Mouse (Mus musculus): ENCODE measurements at regions not wholly inside any gene's neighbourhood (a gene's known extent, or its start where the extent isn't known, plus 50 kb on each side); places are given as distances from the start of the nearest gene placed in this dataset.
"Not testable (repeated sequence)": the region's sequence is repeated elsewhere in the genome, so short reads cannot be mapped to it uniquely, and the experiment has no call there.

DNA sequence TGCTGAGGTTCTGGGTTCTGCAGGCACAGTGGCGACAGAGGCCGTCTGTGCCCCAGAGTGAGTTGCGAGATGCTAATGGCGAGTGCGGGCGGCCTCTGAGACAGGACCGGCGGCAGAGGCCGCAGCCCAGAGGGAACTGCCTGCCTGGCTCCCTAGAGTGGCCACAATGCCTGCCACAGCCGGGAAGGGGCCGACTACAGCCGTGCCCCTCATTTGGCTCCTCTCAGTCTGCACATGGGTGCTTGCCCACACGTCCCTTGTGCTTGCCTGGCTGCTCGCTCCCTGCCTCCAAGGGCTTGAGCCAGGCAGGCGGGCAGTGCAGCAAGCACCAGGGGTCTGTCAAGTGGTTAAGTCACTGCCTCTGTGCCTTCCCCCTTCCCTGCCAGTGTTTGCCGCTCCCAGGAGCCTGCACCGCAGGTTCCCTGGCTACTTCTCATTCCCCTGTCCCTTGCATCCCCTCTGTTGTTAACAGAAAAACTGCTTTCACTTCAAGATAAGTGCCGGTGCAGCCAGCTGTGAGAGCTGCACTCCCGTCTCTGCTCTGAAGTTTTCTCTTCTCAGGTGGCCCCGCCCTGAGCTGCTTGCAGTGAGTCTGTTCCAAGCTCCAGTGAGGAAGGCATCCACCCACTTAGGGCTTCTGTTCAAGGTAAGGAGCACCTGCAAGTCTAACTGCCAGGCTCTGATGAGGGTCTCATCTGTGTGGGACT lies 64.1 kb upstream of the Tgm3 start:
- Histone ChIP-seq H3K4me3 (ENCODE audit: insufficient read depth, low read length) (no peak overlapping the region), H3K27ac (ENCODE audit: insufficient read depth, low read depth, low read length) (no peak overlapping the region), H3K4me1 (ENCODE audit: control insufficient read depth, insufficient read depth, low read length) (peaks cover 4% of the 10 kb centered on the region; the same call in 1 of the 2 replicates)
- no peak for TF ChIP-seq POLR2A (IDR thresholded peaks at IDR 0.05; ENCODE audit: borderline replicate concordance, low read depth, low read length)
- TF ChIP-seq CTCF (IDR thresholded peaks at IDR 0.05; ENCODE audit: low read depth, low read length): no peak

DNA sequence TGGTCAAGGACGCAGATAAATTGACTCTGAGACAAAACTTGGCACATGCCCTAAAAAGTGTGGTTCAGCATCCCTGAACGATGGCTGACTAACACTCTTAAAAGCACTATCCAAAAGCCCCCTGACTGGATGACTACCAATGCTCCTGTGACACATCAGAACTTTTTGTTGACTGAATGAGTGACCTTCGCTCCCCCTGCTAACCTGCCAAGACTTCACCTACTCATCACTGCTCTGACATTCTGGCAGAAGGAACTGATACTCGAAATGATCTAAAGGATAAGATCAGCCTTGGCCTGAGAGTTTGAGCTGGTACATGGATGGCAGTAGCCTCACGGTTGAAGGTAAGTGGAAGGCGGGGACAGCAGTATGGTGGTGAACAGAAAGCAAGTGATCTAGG lies 62.4 kb upstream of the Tgm3 start:
- not testable (repeated sequence) for H3K4me1 ChIP-seq (ENCODE audit: control insufficient read depth, insufficient read depth, low read length); H3K27ac ChIP-seq (ENCODE audit: insufficient read depth, low read depth, low read length); H3K4me3 ChIP-seq (ENCODE audit: insufficient read depth, low read length)

DNA sequence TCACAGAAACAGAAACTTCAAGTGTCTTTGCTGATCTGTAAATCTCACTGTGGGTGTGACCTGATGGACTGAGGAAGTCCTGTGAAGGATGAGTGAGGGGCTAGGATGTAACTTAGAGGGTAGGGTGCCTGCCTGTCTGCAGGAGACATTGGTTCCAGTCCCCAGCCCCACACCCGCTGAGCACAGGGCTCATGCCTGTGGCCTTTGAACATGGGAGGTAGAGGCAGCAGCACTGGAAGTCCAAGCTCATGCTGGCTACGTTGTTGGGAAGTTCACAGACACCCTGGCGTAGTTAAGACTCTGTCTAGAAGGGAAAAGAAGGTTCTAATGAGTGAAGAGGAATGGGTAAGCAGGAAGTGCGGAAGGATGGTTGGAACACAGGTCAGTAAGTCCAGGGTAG lies 59.7 kb upstream of the Tgm3 start:
- no peak overlapping the region for H3K27ac ChIP-seq (ENCODE audit: insufficient read depth, low read depth, low read length)
- TF ChIP-seq CTCF (IDR thresholded peaks at IDR 0.05; ENCODE audit: low read depth, low read length): no peak
- TF ChIP-seq POLR2A (IDR thresholded peaks at IDR 0.05; ENCODE audit: borderline replicate concordance, low read depth, low read length): no peak
- H3K4me3 ChIP-seq (ENCODE audit: insufficient read depth, low read length): no peak overlapping the region

DNA sequence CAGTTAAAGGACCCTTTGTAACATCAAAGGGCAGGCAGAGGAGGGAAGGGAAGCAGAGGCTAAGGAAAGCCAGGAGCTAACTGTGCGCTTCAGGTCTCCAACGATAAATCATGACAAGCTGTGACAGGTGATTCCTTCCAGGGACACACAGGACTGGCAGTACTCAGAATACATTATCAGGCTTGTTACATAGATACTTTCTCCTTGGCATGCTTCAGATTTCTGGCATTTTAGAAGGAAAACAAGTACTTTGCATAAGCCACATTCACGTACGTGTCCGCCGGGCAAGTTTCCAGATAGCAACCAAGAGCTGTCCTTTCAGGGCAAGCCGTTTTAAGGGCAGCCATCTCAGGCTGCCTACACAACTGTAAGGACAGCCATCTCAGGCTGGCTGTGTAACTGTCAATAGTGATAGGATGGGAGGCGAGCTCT lies 56.9 kb upstream of the Tgm3 start:
- Histone ChIP-seq H3K4me3 (ENCODE audit: insufficient read depth, low read length) (no peak overlapping the region), H3K27ac (ENCODE audit: insufficient read depth, low read depth, low read length) (no peak overlapping the region), H3K4me1 (ENCODE audit: control insufficient read depth, insufficient read depth, low read length) (peaks cover 2% of the 10 kb centered on the region; the same call in 1 of the 2 replicates)
- TF ChIP-seq POLR2A (IDR thresholded peaks at IDR 0.05; ENCODE audit: borderline replicate concordance, low read depth, low read length) (no peak), CTCF (IDR thresholded peaks at IDR 0.05; ENCODE audit: low read depth, low read length) (no peak)

More for the DNA sequence above, 59.7 kb upstream of the Tgm3 start:
- peaks cover 2% of the 10 kb centered on the region; the same call in 1 of the 2 replicates for H3K4me1 ChIP-seq (ENCODE audit: control insufficient read depth, insufficient read depth, low read length)

DNA sequence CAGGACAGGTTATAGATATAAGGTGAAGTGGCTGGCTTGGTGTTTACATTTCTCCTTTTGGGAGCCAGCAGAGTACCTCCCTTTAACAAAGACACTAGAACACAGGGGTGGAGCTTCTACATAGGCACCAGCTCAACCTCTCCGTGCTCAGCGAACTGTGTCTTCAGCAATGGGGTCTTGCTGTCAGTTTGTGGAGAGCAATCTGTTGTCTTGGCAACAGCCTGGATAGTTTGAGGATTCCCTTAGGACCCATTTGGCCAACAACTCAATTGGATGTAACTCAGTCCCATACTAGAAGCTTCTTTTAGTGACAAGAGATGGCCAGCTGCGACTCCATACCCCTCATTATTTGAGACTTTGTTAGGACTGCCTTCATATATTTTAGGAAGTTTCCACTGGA lies 54.0 kb upstream of the Tgm3 start:
- no peaks in the 10 kb centered on the region for H3K4me1 ChIP-seq (ENCODE audit: control insufficient read depth, insufficient read depth, low read length)
- H3K4me3 ChIP-seq (ENCODE audit: insufficient read depth, low read length): no peak overlapping the region
- no peak for TF ChIP-seq POLR2A (IDR thresholded peaks at IDR 0.05; ENCODE audit: borderline replicate concordance, low read depth, low read length)
- TF ChIP-seq CTCF (IDR thresholded peaks at IDR 0.05; ENCODE audit: low read depth, low read length): no peak
- H3K27ac ChIP-seq (ENCODE audit: insufficient read depth, low read depth, low read length): no peak overlapping the region

DNA sequence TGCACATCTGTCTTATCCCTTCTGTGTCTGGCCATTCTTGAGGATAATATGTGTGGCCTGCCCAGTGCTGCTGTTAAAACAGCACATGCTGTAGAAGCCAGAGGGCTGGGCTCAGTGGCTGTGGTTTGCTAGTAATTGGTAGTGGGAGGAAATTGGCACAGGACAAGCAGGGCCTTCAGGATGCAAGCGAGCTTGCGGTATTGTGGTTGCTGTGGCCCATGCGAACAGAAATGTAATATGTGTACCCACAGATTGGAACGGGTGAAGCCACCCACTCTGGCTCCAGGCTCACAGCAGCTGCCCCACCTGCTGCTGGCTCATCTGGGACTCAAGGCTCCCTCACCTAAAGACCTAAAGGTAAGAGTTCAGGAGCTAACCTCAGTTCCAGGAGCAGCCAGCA lies 51.8 kb upstream of the Tgm3 start:
- TF ChIP-seq POLR2A (IDR thresholded peaks at IDR 0.05; ENCODE audit: borderline replicate concordance, low read depth, low read length) (no peak), CTCF (IDR thresholded peaks at IDR 0.05; ENCODE audit: low read depth, low read length) (no peak)
- no peaks in the 10 kb centered on the region for H3K4me1 ChIP-seq (ENCODE audit: control insufficient read depth, insufficient read depth, low read length)
- H3K4me3 ChIP-seq (ENCODE audit: insufficient read depth, low read length): no peak overlapping the region

DNA sequence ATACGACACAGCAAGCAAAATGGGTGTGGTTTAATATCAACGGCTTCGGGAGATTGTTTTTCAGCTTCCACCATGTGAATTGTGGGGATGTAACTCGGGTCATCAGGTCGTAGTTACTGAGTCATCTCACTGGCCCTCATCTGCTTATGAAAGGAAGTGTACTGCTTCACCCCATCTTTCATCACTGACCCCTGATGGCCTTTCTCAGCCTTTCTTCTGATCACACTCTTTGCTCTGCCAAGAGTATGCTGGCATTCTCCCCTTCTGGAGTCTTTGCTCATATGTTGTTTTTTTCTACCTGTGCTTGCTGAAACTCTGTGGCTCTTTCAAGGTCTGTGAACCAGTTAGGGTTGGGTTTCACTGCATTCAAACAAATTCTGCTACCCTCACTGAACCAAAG lies 50.6 kb upstream of the Tgm3 start:
- no peaks in the 10 kb centered on the region for H3K4me1 ChIP-seq (ENCODE audit: control insufficient read depth, insufficient read depth, low read length)
- H3K27ac ChIP-seq (ENCODE audit: insufficient read depth, low read depth, low read length): no peak overlapping the region
- TF ChIP-seq CTCF (IDR thresholded peaks at IDR 0.05; ENCODE audit: low read depth, low read length) (no peak), POLR2A (IDR thresholded peaks at IDR 0.05; ENCODE audit: borderline replicate concordance, low read depth, low read length) (no peak)
- H3K4me3 ChIP-seq (ENCODE audit: insufficient read depth, low read length): no peak overlapping the region

More for the DNA sequence above, 51.8 kb upstream of the Tgm3 start:
- H3K27ac ChIP-seq (ENCODE audit: insufficient read depth, low read depth, low read length): no peak overlapping the region
